Comparison of ENCODE assay signal across 15 mouse cellular contexts in the genomic region with DNA sequence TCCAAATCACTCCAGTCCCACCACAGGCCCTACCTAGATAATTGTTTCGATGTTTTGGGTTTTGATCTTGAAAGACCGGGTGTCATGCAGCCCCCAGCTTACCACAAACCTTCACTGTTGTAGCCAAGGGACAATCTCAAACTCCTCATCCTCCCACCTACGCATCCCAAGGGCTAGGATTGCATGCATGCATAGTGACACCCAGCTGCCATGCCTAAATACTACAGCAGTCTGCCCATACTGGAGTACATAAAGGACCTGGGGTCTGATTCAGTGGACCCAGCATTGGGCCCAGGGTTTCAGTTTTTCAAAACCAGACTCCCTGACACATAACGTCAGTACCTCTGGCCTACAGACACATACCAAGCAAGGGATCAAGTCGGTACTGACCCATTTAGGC.
"Had no signal": no experiment of that assay in that cellular context is flagged by ENCODE, and none has a peak within 500 bp of the region (broad histone marks: within the 10 kb centered on the region; RNA-seq: fewer than 3 reads in every experiment).

No protein-coding gene starts in this region.

- H3K4me1 ChIP-seq: midbrain, embryonic 10.5 days; midbrain, embryonic 13.5 days; midbrain, embryonic 15.5 days; neural tube, embryonic 13.5 days; neural tube, embryonic 15.5 days; stomach, embryonic 15.5 days had no signal

- ATAC-seq: midbrain, embryonic 13.5 days; midbrain, embryonic 15.5 days had no signal

- H3K36me3 ChIP-seq: midbrain, embryonic 10.5 days; midbrain, embryonic 13.5 days; midbrain, embryonic 15.5 days; neural tube, embryonic 13.5 days; neural tube, embryonic 15.5 days; stomach, embryonic 15.5 days had no signal

- H3K27ac ChIP-seq: liver, embryonic 14.5 days; midbrain, embryonic 10.5 days; midbrain, embryonic 13.5 days; midbrain, embryonic 15.5 days; neural tube, embryonic 13.5 days; neural tube, embryonic 15.5 days; stomach, embryonic 15.5 days had no signal

- H3K9me3 ChIP-seq: midbrain, embryonic 10.5 days; midbrain, embryonic 15.5 days; neural tube, embryonic 15.5 days; stomach, embryonic 15.5 days had no signal

- H3K27me3 ChIP-seq: midbrain, embryonic 13.5 days; midbrain, embryonic 15.5 days; neural tube, embryonic 13.5 days; neural tube, embryonic 15.5 days; stomach, embryonic 15.5 days had no signal

- H3K4me2 ChIP-seq: midbrain, embryonic 13.5 days; midbrain, embryonic 15.5 days; neural tube, embryonic 13.5 days; neural tube, embryonic 15.5 days; stomach, embryonic 15.5 days had no signal

- H3K4me3 ChIP-seq: midbrain, embryonic 10.5 days; midbrain, embryonic 13.5 days; midbrain, embryonic 15.5 days; myocyte; neural tube, embryonic 13.5 days; neural tube, embryonic 15.5 days; stomach, embryonic 15.5 days had no signal

- H3K9ac ChIP-seq: liver, embryonic 14.5 days; midbrain, embryonic 13.5 days; midbrain, embryonic 15.5 days; neural tube, embryonic 13.5 days; neural tube, embryonic 15.5 days; stomach, embryonic 15.5 days had no signal

- DNase-seq: lung, adult 18-20 months; lung, postnatal 10 days; lung, postnatal 4 days; right cerebral cortex, postnatal 14 days; thymus, adult 18-20 months; thymus, postnatal 14 days; thymus, postnatal 36 days had no signal
